Mouse (Mus musculus): ENCODE results near the gene Sez6l. TPM values are rescaled to one million over a fixed set of nuclear protein-coding genes. Genes with fewer than 3 reads are reported as not detected.

Sez6l gene
- polyA plus RNA-seq, 1 experiment from 2014 or later, result 0.28 TPM

DNA sequence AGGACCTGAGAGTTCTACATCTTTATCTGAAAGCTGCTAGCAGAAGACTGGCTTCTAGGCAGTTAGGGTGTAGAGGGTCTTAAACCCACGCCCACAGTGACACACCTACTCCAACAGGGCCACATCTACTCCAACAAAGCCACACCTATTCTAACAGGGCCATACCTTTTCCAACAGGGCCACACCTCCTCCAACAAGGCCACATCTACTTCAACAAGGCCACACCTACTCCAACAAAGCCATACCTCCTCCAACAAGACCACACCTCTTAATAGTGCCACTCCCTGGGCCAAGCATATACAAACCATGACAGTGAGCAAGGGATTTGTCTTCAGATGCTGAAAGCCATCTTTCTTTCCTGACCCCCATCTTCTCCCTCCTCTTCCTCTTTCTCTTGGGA lies 14.7 kb upstream of the Sez6l start:
- TF ChIP-seq CTCF (IDR thresholded peaks at IDR 0.05; ENCODE audit: low read depth), result no peak
- no peaks in the 10 kb centered on the region for H3K36me3 ChIP-seq (ENCODE audit: insufficient read depth, low read length)

DNA sequence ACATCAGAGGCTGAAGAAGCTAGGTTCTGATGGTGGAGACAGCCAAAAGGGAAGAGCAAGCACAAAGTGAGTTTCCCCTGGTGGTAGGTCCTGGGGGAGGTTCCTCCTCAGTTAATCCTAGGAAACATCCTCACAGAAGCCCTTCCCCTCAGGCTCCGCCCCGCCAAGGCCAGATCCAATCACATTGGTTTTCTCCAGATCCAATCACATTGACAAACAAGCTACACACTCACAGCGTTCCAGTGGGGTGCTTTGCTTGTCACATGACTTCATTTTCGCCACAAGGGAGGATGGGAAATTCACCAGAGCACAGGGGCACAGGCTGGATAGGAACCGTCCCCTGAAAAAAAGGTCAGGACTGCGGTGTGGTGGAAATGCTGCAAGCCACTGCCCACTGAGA lies 9.1 kb upstream of the Sez6l start:
- WGBS, result 57% methylated on average over 6 of the region's 6 CpGs
- no peaks in the 10 kb centered on the region for H3K9me3 ChIP-seq (replicated peaks; ENCODE audit: low read length)
- no peak for DNase-seq (ENCODE audit: low spot score)
- no peaks in the 10 kb centered on the region for H3K27me3 ChIP-seq (ENCODE audit: insufficient read depth, low read length)
- no peak overlapping the region for H3K4me3 ChIP-seq (replicated peaks; ENCODE audit: low read depth, low read length)
- H3K36me3 ChIP-seq (ENCODE audit: insufficient read depth, low read length), result no peaks in the 10 kb centered on the region
- no peak overlapping the region for H3K27ac ChIP-seq
- H3K4me1 ChIP-seq (replicated peaks; ENCODE audit: insufficient read depth, low read length), result 0 out of 2 replicates have a peak, but pooled peaks cover 4% of the 10 kb centered on the region
- H3K9ac ChIP-seq (ENCODE audit: low read depth, low read length), result no peak overlapping the region
- TF ChIP-seq CTCF (IDR thresholded peaks at IDR 0.05; ENCODE audit: low read depth), result no peak
- no peak for ATAC-seq (replicated peaks; ENCODE audit: low FRiP score, low read depth)
- no peak overlapping the region for H3K4me2 ChIP-seq (ENCODE audit: low read length)

More for the DNA sequence above, 14.7 kb upstream of the Sez6l start:
- DNase-seq (ENCODE audit: low spot score), result no peak
- H3K27me3 ChIP-seq (ENCODE audit: insufficient read depth, low read length), result no peaks in the 10 kb centered on the region
- no peaks in the 10 kb centered on the region for H3K9me3 ChIP-seq (replicated peaks; ENCODE audit: low read length)
- no peak overlapping the region for H3K4me3 ChIP-seq (replicated peaks; ENCODE audit: low read depth, low read length)
- no peaks in the 10 kb centered on the region for H3K4me1 ChIP-seq (replicated peaks; ENCODE audit: insufficient read depth, low read length)
- H3K9ac ChIP-seq (ENCODE audit: low read depth, low read length), result no peak overlapping the region
- no peak overlapping the region for H3K27ac ChIP-seq
- 62% methylated on average over 1 of the region's 1 CpGs for WGBS
- no peak overlapping the region for H3K4me2 ChIP-seq (ENCODE audit: low read length)
- no peak for ATAC-seq (replicated peaks; ENCODE audit: low FRiP score, low read depth)

DNA sequence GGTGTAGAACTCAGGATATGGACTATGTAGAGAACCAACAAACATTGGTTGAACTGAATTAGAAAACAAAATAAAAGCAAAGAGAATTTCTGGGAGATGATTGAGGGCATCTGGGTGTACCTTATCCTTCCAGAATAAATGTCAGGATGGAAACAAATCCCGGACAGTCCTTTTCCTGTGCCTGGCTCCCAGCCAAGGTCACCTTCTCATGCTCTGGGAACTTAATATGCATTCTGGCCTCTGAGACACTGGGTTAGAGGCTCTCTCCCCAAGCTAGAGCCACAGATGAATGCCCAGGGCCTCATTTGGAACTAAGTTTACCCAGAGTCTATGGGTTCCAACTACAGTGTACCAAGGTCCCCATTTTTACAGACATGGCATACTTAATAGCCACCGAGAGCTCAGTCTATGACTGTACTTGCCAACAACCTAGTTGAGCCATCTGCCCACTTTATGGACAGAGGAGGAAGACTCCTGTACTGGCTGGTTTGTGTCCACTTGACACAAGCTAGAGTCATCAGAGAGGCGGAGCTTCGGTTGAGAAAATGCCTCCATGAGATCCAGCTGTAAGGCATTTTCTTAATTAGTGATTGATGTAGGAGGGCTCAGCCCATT lies 7.3 kb upstream of the Sez6l start:
- no peak for ATAC-seq (replicated peaks; ENCODE audit: low FRiP score, low read depth)
- WGBS, result 75% methylated on average over 4 of the region's 4 CpGs

DNA sequence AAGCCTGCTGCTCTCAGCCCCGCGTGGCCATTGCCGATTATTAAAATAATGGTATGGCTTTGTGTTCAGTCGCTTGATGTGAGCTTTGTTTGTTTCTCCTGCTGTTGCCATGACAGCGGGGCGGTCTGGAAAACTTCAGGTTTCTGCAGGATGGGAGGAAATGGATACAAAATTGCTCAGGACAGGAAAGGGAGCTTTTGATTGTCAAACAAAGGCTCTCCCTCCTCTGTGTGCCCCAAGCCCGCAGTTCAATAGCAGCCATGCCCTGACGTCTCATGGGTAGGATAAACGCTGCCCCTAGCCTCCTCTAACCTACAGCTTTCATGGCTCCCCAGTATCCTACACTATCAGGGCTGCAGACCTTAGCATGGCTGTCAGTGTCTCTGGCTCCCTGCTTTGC lies 6.3 kb upstream of the Sez6l start:
- Histone ChIP-seq H3K36me3 (ENCODE audit: insufficient read depth, low read length) (no peaks in the 10 kb centered on the region), H3K27ac (no peak overlapping the region), H3K4me2 (ENCODE audit: low read length) (no peak overlapping the region), H3K9ac (ENCODE audit: low read depth, low read length) (no peak overlapping the region), H3K4me1 (replicated peaks; ENCODE audit: insufficient read depth, low read length) (0 out of 2 replicates have a peak, but pooled peaks cover 4% of the 10 kb centered on the region), H3K27me3 (ENCODE audit: insufficient read depth, low read length) (0 out of 2 replicates have a peak, but pooled peaks cover under 1% of the 10 kb centered on the region), H3K4me3 (replicated peaks; ENCODE audit: low read depth, low read length) (no peak overlapping the region), H3K9me3 (replicated peaks; ENCODE audit: low read length) (no peaks in the 10 kb centered on the region)
- ATAC-seq (replicated peaks; ENCODE audit: low FRiP score, low read depth) (no peak), DNase-seq (ENCODE audit: low spot score) (no peak)
- no peak for TF ChIP-seq CTCF (IDR thresholded peaks at IDR 0.05; ENCODE audit: low read depth)
- WGBS, result 35% methylated on average over 9 of the region's 9 CpGs

More for the DNA sequence above, 7.3 kb upstream of the Sez6l start:
- no peak overlapping the region for H3K4me2 ChIP-seq (ENCODE audit: low read length)
- TF ChIP-seq CTCF (IDR thresholded peaks at IDR 0.05; ENCODE audit: low read depth), result no peak
- H3K36me3 ChIP-seq (ENCODE audit: insufficient read depth, low read length), result no peaks in the 10 kb centered on the region
- H3K27me3 ChIP-seq (ENCODE audit: insufficient read depth, low read length), result no peaks in the 10 kb centered on the region
- H3K4me1 ChIP-seq (replicated peaks; ENCODE audit: insufficient read depth, low read length), result 0 out of 2 replicates have a peak, but pooled peaks cover 4% of the 10 kb centered on the region
- H3K9ac ChIP-seq (ENCODE audit: low read depth, low read length), result no peak overlapping the region
- no peak overlapping the region for H3K27ac ChIP-seq
- H3K9me3 ChIP-seq (replicated peaks; ENCODE audit: low read length), result no peaks in the 10 kb centered on the region
- DNase-seq (ENCODE audit: low spot score), result no peak
- no peak overlapping the region for H3K4me3 ChIP-seq (replicated peaks; ENCODE audit: low read depth, low read length)

DNA sequence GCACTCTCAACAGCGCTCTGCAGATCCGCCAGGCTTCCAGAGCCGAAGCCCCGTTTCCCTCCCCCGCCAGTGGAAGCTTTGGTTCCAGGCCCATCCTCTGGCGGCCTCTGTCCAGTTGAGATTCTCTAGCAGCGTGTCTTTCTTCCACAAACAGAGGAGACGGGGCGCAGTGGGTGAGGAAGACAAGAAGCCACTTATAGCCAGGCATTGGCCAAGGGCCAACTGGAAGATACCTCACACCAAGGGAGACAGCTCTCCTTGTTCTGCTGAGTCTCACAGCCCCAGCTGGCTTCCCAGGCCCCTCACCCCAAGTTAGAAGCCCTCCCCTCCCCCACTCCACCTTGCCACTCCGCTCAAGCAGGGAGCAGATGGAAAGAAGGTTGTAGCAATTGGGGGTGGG lies 765 bp upstream of the Sez6l start:
- no peaks in the 10 kb centered on the region for H3K9me3 ChIP-seq (replicated peaks; ENCODE audit: low read length)
- no peak overlapping the region for H3K4me2 ChIP-seq (ENCODE audit: low read length)
- H3K27ac ChIP-seq, result no peak overlapping the region
- H3K36me3 ChIP-seq (ENCODE audit: insufficient read depth, low read length), result no peaks in the 10 kb centered on the region
- ATAC-seq (replicated peaks; ENCODE audit: low FRiP score, low read depth) (no peak), DNase-seq (ENCODE audit: low spot score) (no peak)
- TF ChIP-seq CTCF (IDR thresholded peaks at IDR 0.05; ENCODE audit: low read depth), result no peak
- peaks cover 39% of the 10 kb centered on the region for H3K27me3 ChIP-seq (ENCODE audit: insufficient read depth, low read length)
- 0 out of 2 replicates have a peak overlapping the region, but pooled peaks have one; percentile 22 for H3K4me3 ChIP-seq (replicated peaks; ENCODE audit: low read depth, low read length)
- 11% methylated on average over 10 of the region's 10 CpGs for WGBS
- H3K4me1 ChIP-seq (replicated peaks; ENCODE audit: insufficient read depth, low read length), result peaks cover 8% of the 10 kb centered on the region
- H3K9ac ChIP-seq (ENCODE audit: low read depth, low read length), result no peak overlapping the region

DNA sequence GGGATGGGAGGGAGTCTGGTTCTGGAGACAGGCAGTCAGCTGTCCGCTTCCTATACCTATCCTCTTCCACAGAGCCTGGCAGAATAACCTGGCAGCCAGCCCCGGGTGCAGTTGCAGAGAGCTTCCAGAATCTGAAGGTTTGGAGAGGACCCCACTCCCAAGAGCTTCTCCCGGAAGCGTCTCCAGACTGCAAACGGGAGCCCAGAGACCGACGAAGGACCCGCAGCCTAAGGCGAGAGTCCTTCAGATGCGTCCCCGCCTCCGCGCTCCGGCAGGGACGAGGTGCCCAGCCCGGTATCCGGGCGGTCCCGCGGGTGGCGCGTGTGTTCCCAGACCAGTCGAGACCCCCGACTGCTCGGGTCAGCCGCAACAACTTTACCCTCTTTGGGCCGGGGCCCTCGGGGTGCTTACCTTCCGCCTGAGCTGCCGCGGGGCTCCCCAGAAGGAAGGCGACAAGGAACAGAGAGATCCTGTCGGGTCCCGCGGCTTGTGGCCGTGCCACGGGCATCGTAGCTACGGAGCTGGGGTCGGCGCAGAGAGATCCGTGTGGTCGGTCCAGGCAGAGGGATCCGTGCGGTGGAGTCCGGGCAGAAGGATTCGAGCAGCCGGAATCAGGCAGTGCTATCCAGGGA lies 508 bp downstream of the Sez6l start:
- ATAC-seq (replicated peaks; ENCODE audit: low FRiP score, low read depth) (no peak), DNase-seq (ENCODE audit: low spot score) (no peak)
- peak overlapping the region; percentile 22 for H3K4me3 ChIP-seq (replicated peaks; ENCODE audit: low read depth, low read length)
- peak overlapping the region; percentile 53 for H3K4me2 ChIP-seq (ENCODE audit: low read length)
- no peaks in the 10 kb centered on the region for H3K9me3 ChIP-seq (replicated peaks; ENCODE audit: low read length)
- no peak overlapping the region for H3K9ac ChIP-seq (ENCODE audit: low read depth, low read length)
- no peak for TF ChIP-seq CTCF (IDR thresholded peaks at IDR 0.05; ENCODE audit: low read depth)
- H3K4me1 ChIP-seq (replicated peaks; ENCODE audit: insufficient read depth, low read length), result peaks cover 8% of the 10 kb centered on the region
- H3K36me3 ChIP-seq (ENCODE audit: insufficient read depth, low read length), result no peaks in the 10 kb centered on the region
- under 1% methylated on average over 48 of the region's 48 CpGs for WGBS
- H3K27ac ChIP-seq, result no peak overlapping the region
- H3K27me3 ChIP-seq (ENCODE audit: insufficient read depth, low read length), result peaks cover 39% of the 10 kb centered on the region
